Mouse (Mus musculus): ENCODE results near the gene Mapkapk5. TPM values are rescaled to one million over a fixed set of nuclear protein-coding genes. Genes with fewer than 3 reads are reported as not detected.
A peak's percentile ranks its signal among the peaks of the same experiment; 100 is the strongest.

Gene Mapkapk5
- polyA plus RNA-seq, 1 experiment from 2014 or later: 65.4 TPM

DNA sequence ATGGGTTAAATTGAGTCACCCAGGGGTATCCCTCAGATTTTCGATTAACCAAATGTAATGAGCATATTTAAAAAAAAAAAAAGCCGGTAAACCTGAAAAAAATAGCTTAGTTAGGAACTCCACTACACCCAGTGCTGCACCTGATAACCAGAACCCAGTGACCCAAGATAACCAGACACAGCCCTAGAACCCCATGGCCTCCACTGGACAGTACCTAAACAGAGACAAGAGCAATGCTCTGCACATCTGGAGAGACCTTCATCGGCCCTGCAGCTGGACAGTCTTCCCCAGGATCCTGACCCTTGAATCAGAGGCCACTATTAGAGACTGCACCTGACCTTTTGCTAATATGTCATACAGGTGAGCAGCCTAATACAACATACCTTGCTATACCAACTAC lies 1.4 kb upstream of the Mapkapk5 start:
- no peak overlapping the region for H3K9ac ChIP-seq (replicated peaks)
- no peak for ATAC-seq (ENCODE audit: low FRiP score)
- 97% methylated on average over 3 of the region's 3 CpGs for WGBS

GRCm38 (mm10) chr5:121546530-121546895 lies 808 bp upstream of the Mapkapk5 start:
- peak overlapping the region; percentile 96 for H3K27ac ChIP-seq (replicated peaks)
- H3K4me2 ChIP-seq: peak overlapping the region; percentile 94
- H3K9ac ChIP-seq (replicated peaks): peak overlapping the region; percentile 95
- peak overlapping the region; percentile 100 for H3K4me3 ChIP-seq (replicated peaks)
- no peaks in the 10 kb centered on the region for H3K36me3 ChIP-seq
- H3K4me1 ChIP-seq: peaks cover 41% of the 10 kb centered on the region
- ATAC-seq (ENCODE audit: low FRiP score): peak; percentile 33; the same call in 1 of the 2 replicates
- whole genome bisulfite sequencing: 33% methylated on average over 6 of the region's 6 CpGs
- H3K9me3 ChIP-seq (replicated peaks): no peaks in the 10 kb centered on the region
- no peaks in the 10 kb centered on the region for H3K27me3 ChIP-seq (replicated peaks)

More for the DNA sequence above, 1.4 kb upstream of the Mapkapk5 start:
- Histone ChIP-seq H3K9me3 (replicated peaks) (no peaks in the 10 kb centered on the region), H3K4me2 (no peak overlapping the region), H3K4me3 (replicated peaks) (no peak overlapping the region), H3K36me3 (no peaks in the 10 kb centered on the region), H3K27me3 (replicated peaks) (no peaks in the 10 kb centered on the region), H3K27ac (replicated peaks) (no peak overlapping the region), H3K4me1 (peaks cover 37% of the 10 kb centered on the region)

- no peaks in the 10 kb centered on the region for H3K9me3 ChIP-seq (replicated peaks)
- peaks cover 46% of the 10 kb centered on the region for H3K4me1 ChIP-seq
- H3K36me3 ChIP-seq: no peaks in the 10 kb centered on the region
- peak within 1 kb of the TSS; percentile 95 for H3K9ac ChIP-seq (replicated peaks)
- H3K27me3 ChIP-seq (replicated peaks): no peaks in the 10 kb centered on the region
- H3K4me3 ChIP-seq (replicated peaks): peak within 1 kb of the TSS; percentile 100
- peak within 1 kb of the TSS; percentile 94 for H3K4me2 ChIP-seq
- H3K27ac ChIP-seq (replicated peaks): peak within 1 kb of the TSS; percentile 96
- WGBS: under 1% methylated on average over 53 of the region's 97 CpGs
- peak; percentile 56 for ATAC-seq (ENCODE audit: low FRiP score)
Observed at GRCm38 (mm10) chr5:121544910-121545792, 554 bp downstream of the Mapkapk5 start, which contains the start of the genes Adam1a and Gm42878. Gene Adam1a, minus strand, starts transcription at chr5:121545482. Gene Gm42878, minus strand, starts transcription at chr5:121545482.

DNA sequence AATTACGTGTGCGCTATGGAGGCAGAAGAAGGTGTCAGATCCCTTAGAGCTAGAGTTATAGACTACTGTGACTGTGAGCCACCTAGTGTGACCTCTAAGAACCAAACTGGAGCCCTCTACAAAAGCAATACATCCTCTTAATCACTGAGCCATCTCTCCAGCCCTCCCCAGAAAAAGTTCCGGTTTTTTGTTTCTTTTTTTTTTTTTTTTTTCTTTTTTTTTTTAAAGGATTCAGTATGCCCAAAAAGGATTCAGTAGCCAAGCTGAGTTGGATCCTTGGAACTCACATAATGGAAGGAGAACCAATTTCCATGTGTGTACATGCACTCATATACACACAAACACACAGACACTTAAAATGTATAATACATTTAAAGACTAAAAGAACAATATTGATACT lies 2.3 kb downstream of the Mapkapk5 start:
- H3K9me3 ChIP-seq (replicated peaks): no peaks in the 10 kb centered on the region
- WGBS: 83% methylated on average over 3 of the region's 3 CpGs
- ATAC-seq (ENCODE audit: low FRiP score): no peak
- 0 out of 2 replicates have a peak overlapping the region, but pooled peaks have one; percentile 19 for H3K4me2 ChIP-seq
- no peaks in the 10 kb centered on the region for H3K27me3 ChIP-seq (replicated peaks)
- peaks cover 3% of the 10 kb centered on the region; the same call in 1 of the 2 replicates for H3K36me3 ChIP-seq
- H3K9ac ChIP-seq (replicated peaks): no peak overlapping the region
- no peak overlapping the region for H3K27ac ChIP-seq (replicated peaks)
- no peak overlapping the region for H3K4me3 ChIP-seq (replicated peaks)
- peaks cover 46% of the 10 kb centered on the region for H3K4me1 ChIP-seq

- H3K4me3 ChIP-seq (replicated peaks): no peak overlapping the region
- H3K9ac ChIP-seq (replicated peaks): no peak overlapping the region
- no peaks in the 10 kb centered on the region for H3K27me3 ChIP-seq (replicated peaks)
- WGBS: 83% methylated on average over 7 of the region's 7 CpGs
- H3K4me2 ChIP-seq: no peak overlapping the region
- ATAC-seq (ENCODE audit: low FRiP score): no peak
- no peaks in the 10 kb centered on the region for H3K9me3 ChIP-seq (replicated peaks)
- peaks cover 36% of the 10 kb centered on the region for H3K4me1 ChIP-seq
- H3K27ac ChIP-seq (replicated peaks): no peak overlapping the region
- peaks cover 10% of the 10 kb centered on the region for H3K36me3 ChIP-seq
Observed at GRCm38 (mm10) chr5:121541235-121541634, 4.5 kb downstream of the Mapkapk5 start.

- Histone ChIP-seq H3K27me3 (replicated peaks) (no peaks in the 10 kb centered on the region), H3K4me2 (no peak overlapping the region), H3K9me3 (replicated peaks) (no peaks in the 10 kb centered on the region), H3K4me1 (peaks cover 35% of the 10 kb centered on the region), H3K4me3 (replicated peaks) (no peak overlapping the region), H3K9ac (replicated peaks) (no peak overlapping the region), H3K27ac (replicated peaks) (no peak overlapping the region), H3K36me3 (peaks cover 22% of the 10 kb centered on the region)
- 95% methylated on average over 5 of the region's 5 CpGs for WGBS
- ATAC-seq (ENCODE audit: low FRiP score): no peak
Observed at GRCm38 (mm10) chr5:121540066-121540465, 5.6 kb downstream of the Mapkapk5 start.

DNA sequence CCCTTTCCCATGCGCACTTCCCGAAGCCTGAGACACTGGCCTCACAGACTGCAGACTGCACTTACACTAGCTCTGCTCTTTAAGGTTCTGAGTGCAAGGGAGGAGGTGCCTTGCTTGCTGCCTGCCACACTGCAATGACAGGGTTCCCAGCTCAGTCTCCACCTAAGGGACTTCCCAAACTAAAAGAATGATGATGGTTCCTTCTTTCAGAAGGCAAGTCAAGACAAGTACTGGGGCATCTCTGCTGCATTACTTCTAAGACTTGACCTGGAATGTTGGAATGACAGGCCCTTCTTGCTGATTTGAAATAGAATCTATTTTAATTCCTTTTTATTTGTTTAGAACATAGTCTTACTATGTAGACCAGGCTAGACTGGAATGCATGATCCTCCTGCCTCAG lies 8.1 kb downstream of the Mapkapk5 start:
- no peaks in the 10 kb centered on the region for H3K9me3 ChIP-seq (replicated peaks)
- H3K4me1 ChIP-seq: peaks cover 13% of the 10 kb centered on the region
- 72% methylated on average over 2 of the region's 2 CpGs for WGBS
- H3K4me2 ChIP-seq: no peak overlapping the region
- no peak for ATAC-seq (ENCODE audit: low FRiP score)
- H3K9ac ChIP-seq (replicated peaks): no peak overlapping the region
- peaks cover 44% of the 10 kb centered on the region for H3K36me3 ChIP-seq
- H3K27ac ChIP-seq (replicated peaks): no peak overlapping the region
- no peaks in the 10 kb centered on the region for H3K27me3 ChIP-seq (replicated peaks)
- no peak overlapping the region for H3K4me3 ChIP-seq (replicated peaks)

GRCm38 (mm10) chr5:121536921-121537555 lies 8.7 kb downstream of the Mapkapk5 start:
- no peak for ATAC-seq (ENCODE audit: low FRiP score)
- H3K9ac ChIP-seq (replicated peaks): no peak overlapping the region
- no peaks in the 10 kb centered on the region for H3K27me3 ChIP-seq (replicated peaks)
- 58% methylated on average over 7 of the region's 7 CpGs for WGBS
- no peak overlapping the region for H3K4me3 ChIP-seq (replicated peaks)
- no peak overlapping the region for H3K4me2 ChIP-seq
- no peak overlapping the region for H3K27ac ChIP-seq (replicated peaks)
- no peaks in the 10 kb centered on the region for H3K9me3 ChIP-seq (replicated peaks)
- H3K36me3 ChIP-seq: peaks cover 49% of the 10 kb centered on the region
- H3K4me1 ChIP-seq: peaks cover 8% of the 10 kb centered on the region

- Histone ChIP-seq H3K9me3 (replicated peaks) (no peaks in the 10 kb centered on the region), H3K4me3 (replicated peaks) (no peak overlapping the region), H3K4me1 (no peaks in the 10 kb centered on the region), H3K4me2 (no peak overlapping the region), H3K9ac (replicated peaks) (no peak overlapping the region), H3K27me3 (replicated peaks) (no peaks in the 10 kb centered on the region), H3K36me3 (peaks cover 66% of the 10 kb centered on the region), H3K27ac (replicated peaks) (no peak overlapping the region)
- ATAC-seq (ENCODE audit: low FRiP score): no peak
- 95% methylated on average over 3 of the region's 3 CpGs for WGBS
Observed at GRCm38 (mm10) chr5:121535116-121535515, 10.6 kb downstream of the Mapkapk5 start.

DNA sequence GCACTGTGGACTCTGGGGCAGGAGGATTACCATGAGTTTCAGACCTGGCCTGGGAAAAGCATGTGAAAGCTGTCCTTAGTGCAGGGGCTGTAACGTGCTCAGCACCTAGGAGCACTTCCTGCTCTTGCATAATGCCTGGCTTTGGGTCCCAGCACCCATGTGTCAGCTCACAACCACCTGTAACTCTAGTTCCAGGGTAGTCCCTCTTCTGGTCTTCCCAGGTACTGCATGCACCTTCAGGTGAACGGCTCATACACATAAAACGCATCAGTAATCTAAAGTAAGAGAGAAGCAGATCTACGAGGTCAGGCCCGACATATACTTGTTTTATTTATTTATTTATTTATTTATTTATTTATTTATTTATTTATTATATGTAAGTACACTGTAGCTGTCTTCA lies 11.2 kb downstream of the Mapkapk5 start:
- ATAC-seq (ENCODE audit: low FRiP score): no peak
- 91% methylated on average over 5 of the region's 5 CpGs for WGBS
- Histone ChIP-seq H3K36me3 (peaks cover 72% of the 10 kb centered on the region), H3K4me2 (no peak overlapping the region), H3K4me1 (no peaks in the 10 kb centered on the region), H3K27me3 (replicated peaks) (no peaks in the 10 kb centered on the region), H3K27ac (replicated peaks) (no peak overlapping the region), H3K9me3 (replicated peaks) (no peaks in the 10 kb centered on the region), H3K4me3 (replicated peaks) (no peak overlapping the region), H3K9ac (replicated peaks) (no peak overlapping the region)

DNA sequence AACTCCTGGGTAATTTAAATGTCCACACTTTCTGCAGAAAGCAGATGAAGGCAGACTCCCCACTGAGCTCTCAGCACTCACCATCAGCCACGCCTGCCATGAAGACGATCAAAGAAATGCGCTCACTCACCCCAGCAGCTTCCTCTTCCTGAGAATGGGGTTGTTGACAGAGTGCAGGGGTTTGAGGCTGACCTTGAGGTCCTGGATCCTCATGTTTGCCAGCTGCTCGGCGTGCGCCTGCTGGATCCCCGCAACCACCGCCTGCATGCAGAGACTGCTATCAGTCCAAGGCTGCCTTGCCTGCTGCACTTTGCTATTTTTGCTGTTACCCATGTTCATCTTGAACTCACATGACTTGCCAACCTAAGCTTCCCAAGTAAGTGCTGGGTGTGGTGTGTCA lies 18.7 kb downstream of the Mapkapk5 start:
- H3K4me1 ChIP-seq: no peaks in the 10 kb centered on the region
- no peaks in the 10 kb centered on the region for H3K27me3 ChIP-seq (replicated peaks)
- WGBS: 86% methylated on average over 8 of the region's 8 CpGs
- H3K9ac ChIP-seq (replicated peaks): no peak overlapping the region
- no peak overlapping the region for H3K27ac ChIP-seq (replicated peaks)
- H3K9me3 ChIP-seq (replicated peaks): no peaks in the 10 kb centered on the region
- H3K4me3 ChIP-seq (replicated peaks): no peak overlapping the region
- no peak for ATAC-seq (ENCODE audit: low FRiP score)
- H3K4me2 ChIP-seq: no peak overlapping the region
- H3K36me3 ChIP-seq: peaks cover 78% of the 10 kb centered on the region

DNA sequence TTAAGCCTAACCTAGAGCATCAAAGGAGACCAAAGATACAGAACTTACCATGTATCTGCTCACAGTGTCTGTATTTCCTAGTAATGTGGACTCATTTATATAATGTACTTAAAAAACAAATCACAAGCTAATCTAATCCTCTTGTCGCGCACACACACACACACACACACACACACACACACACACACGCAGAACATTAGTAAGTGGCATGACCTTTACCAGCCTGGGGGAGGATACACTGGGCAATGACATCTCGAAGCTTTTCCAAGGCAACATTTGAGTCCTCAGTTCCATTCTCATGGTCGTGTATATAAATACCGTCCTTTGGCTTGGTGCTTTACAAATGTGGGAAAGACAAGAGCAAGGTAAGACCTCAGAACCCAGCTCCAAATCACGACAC lies 19.2 kb downstream of the Mapkapk5 start:
- H3K36me3 ChIP-seq: peaks cover 78% of the 10 kb centered on the region

More for the DNA sequence above, 19.2 kb downstream of the Mapkapk5 start:
- Histone ChIP-seq H3K4me3 (replicated peaks) (no peak overlapping the region), H3K27ac (replicated peaks) (no peak overlapping the region), H3K9ac (replicated peaks) (no peak overlapping the region), H3K4me1 (no peaks in the 10 kb centered on the region), H3K4me2 (no peak overlapping the region), H3K9me3 (replicated peaks) (no peaks in the 10 kb centered on the region), H3K27me3 (replicated peaks) (no peaks in the 10 kb centered on the region)
- no peak for ATAC-seq (ENCODE audit: low FRiP score)
- WGBS: 88% methylated on average over 7 of the region's 7 CpGs
